Mouse (Mus musculus) embryonic fibroblast, embryonic 13.5 days (primary cell): ENCODE results near the gene Hira. TPM values are rescaled to one million over a fixed set of nuclear protein-coding genes. Genes with fewer than 3 reads are reported as not detected.
"Not testable (repeated sequence)": the region's sequence is repeated elsewhere in the genome, so short reads cannot be mapped to it uniquely, and the experiment has no call there.

Experiments used
- H3K27ac ChIP-seq: 2 replicates; pipeline ENCODE4 v1.5.1; 2012; ENCODE audit warnings: low read length, control low read depth, inconsistent platforms; ENCODE audit not compliant: insufficient read depth
- H3K4me1 ChIP-seq: 2 replicates; pipeline ENCODE4 v1.6.1; 2011; ENCODE audit warnings: low read length; ENCODE audit not compliant: control insufficient read depth, insufficient read depth
- H3K4me3 ChIP-seq: 2 replicates; pipeline ENCODE4 v1.5.1; 2011; ENCODE audit warnings: mild to moderate bottlenecking, control low read depth, low read length; ENCODE audit not compliant: insufficient read depth
- CTCF ChIP-seq: IDR thresholded peaks from 2 replicates; pipeline ENCODE4 v1.5.1; 2011; ENCODE audit warnings: mild to moderate bottlenecking, control low read depth, low read length, moderate library complexity, borderline replicate concordance; ENCODE audit not compliant: insufficient read depth
- POLR2A ChIP-seq: IDR thresholded peaks from 2 replicates; pipeline ENCODE4 v1.6.1; 2011; ENCODE audit warnings: low read depth, mild to moderate bottlenecking, control low read depth, low read length, moderate library complexity
- polyA plus RNA-seq: library from polyadenylated mRNA; stranded (reverse); fragments of >200 nt; gene quantifications from 2 replicates; pipeline ENCODE4 v1.2.4, GENCODE M21; 2011; ENCODE audit warnings: low read depth; ENCODE audit not compliant: missing spikeins, insufficient read length

Hira gene
- polyA plus RNA-seq, 1 experiment, result 59.8 TPM

- no peak for TF ChIP-seq CTCF
- no peak for TF ChIP-seq POLR2A
- Histone ChIP-seq H3K4me1 (no peaks in the 10 kb centered on the region), H3K27ac (no peak overlapping the region), H3K4me3 (no peak overlapping the region)
Observed at GRCm38 (mm10) chr16:18858551-18858950, 18.3 kb upstream of the Hira start.

- no peak for TF ChIP-seq POLR2A
- no peak for TF ChIP-seq CTCF
- Histone ChIP-seq H3K27ac (no peak overlapping the region), H3K4me3 (no peak overlapping the region), H3K4me1 (no peaks in the 10 kb centered on the region)
Observed at GRCm38 (mm10) chr16:18860186-18860585, 16.7 kb upstream of the Hira start.

GRCm38 (mm10) chr16:18870495-18870894 lies 6.3 kb upstream of the Hira start:
- not testable (repeated sequence) for H3K4me1 ChIP-seq, H3K27ac ChIP-seq, H3K4me3 ChIP-seq

- H3K27ac ChIP-seq, result peak overlapping the region; percentile 41
- H3K4me1 ChIP-seq, result 0 out of 2 replicates have a peak, but pooled peaks cover 2% of the 10 kb centered on the region
- peak overlapping the region; percentile 79 for H3K4me3 ChIP-seq
- no peak for TF ChIP-seq CTCF
- no peak for TF ChIP-seq POLR2A
Observed at GRCm38 (mm10) chr16:18876091-18876441, 771 bp upstream of the Hira start.

- 0 out of 2 replicates have a peak, but pooled peaks cover 2% of the 10 kb centered on the region for H3K4me1 ChIP-seq
- H3K27ac ChIP-seq, result peak overlapping the region; percentile 67
- peak overlapping the region; percentile 78 for H3K4me3 ChIP-seq
- TF ChIP-seq CTCF (peak; percentile 12; the same call in 1 of the 2 replicates), POLR2A (no peak)
Observed at GRCm38 (mm10) chr16:18877386-18878090, 701 bp downstream of the Hira start.

- Histone ChIP-seq H3K4me3 (peak overlapping the region; percentile 78), H3K4me1 (0 out of 2 replicates have a peak, but pooled peaks cover 2% of the 10 kb centered on the region), H3K27ac (peak overlapping the region; percentile 67)
- TF ChIP-seq CTCF, result no peak
- TF ChIP-seq POLR2A, result no peak
Observed at GRCm38 (mm10) chr16:18878091-18878720, 1.4 kb downstream of the Hira start.

- TF ChIP-seq CTCF (no peak), POLR2A (no peak)
- H3K4me1 ChIP-seq, result 0 out of 2 replicates have a peak, but pooled peaks cover 2% of the 10 kb centered on the region
- no peak overlapping the region for H3K4me3 ChIP-seq
- no peak overlapping the region for H3K27ac ChIP-seq
Observed at GRCm38 (mm10) chr16:18884044-18884443, 7.2 kb downstream of the Hira start.

GRCm38 (mm10) chr16:18893840-18894372 lies 17.1 kb downstream of the Hira start:
- TF ChIP-seq CTCF (no peak), POLR2A (no peak)
- peak overlapping the region; percentile 19; the same call in 1 of the 2 replicates for H3K27ac ChIP-seq
- no peak overlapping the region for H3K4me3 ChIP-seq

GRCm38 (mm10) chr16:18895249-18895648 lies 18.4 kb downstream of the Hira start:
- no peak overlapping the region for H3K4me3 ChIP-seq
- H3K4me1 ChIP-seq, result peaks cover 8% of the 10 kb centered on the region
- TF ChIP-seq POLR2A (no peak), CTCF (no peak)
- no peak overlapping the region for H3K27ac ChIP-seq

More at GRCm38 (mm10) chr16:18893840-18894372, 17.1 kb downstream of the Hira start:
- H3K4me1 ChIP-seq, result peaks cover 8% of the 10 kb centered on the region

- Histone ChIP-seq H3K4me3 (no peak overlapping the region), H3K27ac (no peak overlapping the region), H3K4me1 (peaks cover 8% of the 10 kb centered on the region)
- TF ChIP-seq CTCF (no peak), POLR2A (no peak)
Observed at GRCm38 (mm10) chr16:18896429-18896828, 19.6 kb downstream of the Hira start.
